Mouse (Mus musculus) lung, embryonic 14.5 days (tissue): Measurements from ENCODE around the gene Fam241b. TPM values are rescaled to one million over a fixed set of nuclear protein-coding genes. Genes with fewer than 3 reads are reported as not detected.

Experiments used
- ATAC-seq: fragments of 200-750 bp; cut with Nextera tagmentation; 2 replicates; pipeline ENCODE4 v1.8.0; 2017; ENCODE audit warnings: mild to moderate bottlenecking, moderate TSS enrichment, moderate library complexity; ENCODE audit not compliant: insufficient read depth
- DNase-seq: peaks from one replicate; pipeline ENCODE4 v3.0.0-alpha.2; 2015
- H3K27ac ChIP-seq: fragments of 300-500 bp; sonication (generic); 2 replicates; pipeline ENCODE4 v1.5.1; 2014; ENCODE audit warnings: low read depth, mild to moderate bottlenecking, moderate library complexity
- H3K27me3 ChIP-seq: fragments of 300-500 bp; sonication (generic); 2 replicates; pipeline ENCODE4 v1.6.1; 2014; ENCODE audit warnings: low read length, control low read depth; ENCODE audit not compliant: insufficient read depth
- H3K36me3 ChIP-seq: fragments of 300-500 bp; sonication (generic); 2 replicates; pipeline ENCODE4 v1.6.1; 2014; ENCODE audit warnings: control low read depth; ENCODE audit not compliant: insufficient read depth
- H3K4me1 ChIP-seq: fragments of 300-500 bp; sonication (generic); 2 replicates; pipeline ENCODE4 v1.6.1; 2014; ENCODE audit warnings: antibody characterized with exemption, control low read depth; ENCODE audit not compliant: insufficient read depth
- H3K4me2 ChIP-seq: fragments of 300-500 bp; sonication (generic); 2 replicates; pipeline ENCODE4 v1.6.1; 2014; ENCODE audit warnings: mild to moderate bottlenecking
- H3K4me3 ChIP-seq: fragments of 300-500 bp; sonication (generic); 2 replicates; pipeline ENCODE4 v1.5.1; 2014; ENCODE audit warnings: low read depth, low read length
- H3K9ac ChIP-seq: fragments of 300-500 bp; sonication (generic); 2 replicates; pipeline ENCODE4 v1.6.1; 2014
- H3K9me3 ChIP-seq: fragments of 300-500 bp; sonication (generic); 2 replicates; pipeline ENCODE4 v1.6.1; 2016; ENCODE audit warnings: low read depth, low read length, control low read depth
- CTCF ChIP-seq: IDR thresholded peaks from 2 replicates; pipeline ENCODE4 v1.5.1; 2016; ENCODE audit warnings: antibody characterized with exemption, low read depth
- WGBS: fragments of 180-500 bp; shearing (Covaris S2); extraction: QIAGEN DNeasy Blood & Tissue Kit; methylation state at CpG from one replicate; pipeline ENCODE4 v1.1.7; 2014; 5-methylcytosine and 5-hydroxymethylcytosine counted together
- polyA plus RNA-seq: library from polyadenylated mRNA; unstranded; fragments of >200 nt; fragmentation: Nextera tagmentation; extraction: Ambion mirVana; gene quantifications from 2 replicates; pipeline ENCODE4 v1.2.1, GENCODE M21; 2014

The Fam241b gene
- polyA plus RNA-seq, 1 experiment from 2014 or later: 2.4 TPM

- TF ChIP-seq CTCF: no peak
- Histone ChIP-seq H3K27ac (no peak overlapping the region), H3K9me3 (no peaks in the 10 kb centered on the region), H3K4me1 (no peaks in the 10 kb centered on the region), H3K4me2 (no peak overlapping the region), H3K36me3 (no peaks in the 10 kb centered on the region), H3K4me3 (no peak overlapping the region), H3K27me3 (no peaks in the 10 kb centered on the region), H3K9ac (no peak overlapping the region)
- ATAC-seq (no peak), DNase-seq (no peak)
- WGBS: 87% methylated on average over 3 of the region's 3 CpGs
Observed at GRCm38 (mm10) chr10:62069946-62070345, 73.8 kb downstream of the Fam241b start.

- H3K4me2 ChIP-seq: no peak overlapping the region
- WGBS: 51% methylated on average over 7 of the region's 7 CpGs
- no peaks in the 10 kb centered on the region for H3K27me3 ChIP-seq
- ATAC-seq (no peak), DNase-seq (peak; percentile 12)
- H3K4me3 ChIP-seq: no peak overlapping the region
- no peaks in the 10 kb centered on the region for H3K36me3 ChIP-seq
- H3K9me3 ChIP-seq: no peaks in the 10 kb centered on the region
- no peak for TF ChIP-seq CTCF
- no peak overlapping the region for H3K27ac ChIP-seq
- H3K4me1 ChIP-seq: no peaks in the 10 kb centered on the region
- no peak overlapping the region for H3K9ac ChIP-seq
Observed at GRCm38 (mm10) chr10:62069398-62069797, 74.3 kb downstream of the Fam241b start.

GRCm38 (mm10) chr10:62068532-62068931 lies 75.2 kb downstream of the Fam241b start:
- H3K9me3 ChIP-seq: no peaks in the 10 kb centered on the region

DNA sequence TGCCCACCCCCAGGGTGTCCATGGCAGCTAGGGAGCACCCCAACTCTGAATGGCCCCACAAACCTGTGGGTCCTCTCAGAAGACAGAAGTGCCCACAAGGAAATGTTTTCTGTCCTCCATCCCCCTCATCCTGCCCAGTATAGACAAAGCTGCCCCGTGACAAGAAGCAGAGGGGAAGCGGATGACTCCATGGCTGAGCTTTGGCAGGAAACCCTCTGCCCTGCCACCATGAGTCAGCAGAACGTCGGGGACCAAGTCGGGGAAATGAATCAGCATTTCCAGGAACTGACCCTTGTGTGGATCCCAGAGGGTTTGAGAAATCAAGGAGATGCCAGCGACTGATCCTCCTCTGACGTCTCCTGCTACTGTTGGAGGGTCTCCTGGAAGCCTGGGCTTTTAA lies 77.5 kb downstream of the Fam241b start:
- no peak for ATAC-seq
- WGBS: 47% methylated on average over 7 of the region's 7 CpGs

More at GRCm38 (mm10) chr10:62068532-62068931, 75.2 kb downstream of the Fam241b start:
- Histone ChIP-seq H3K36me3 (no peaks in the 10 kb centered on the region), H3K9ac (no peak overlapping the region), H3K27ac (no peak overlapping the region), H3K27me3 (no peaks in the 10 kb centered on the region), H3K4me2 (no peak overlapping the region), H3K4me3 (no peak overlapping the region), H3K4me1 (no peaks in the 10 kb centered on the region)
- no peak for ATAC-seq
- DNase-seq: no peak
- TF ChIP-seq CTCF: no peak
- WGBS: 64% methylated on average over 9 of the region's 9 CpGs

DNA sequence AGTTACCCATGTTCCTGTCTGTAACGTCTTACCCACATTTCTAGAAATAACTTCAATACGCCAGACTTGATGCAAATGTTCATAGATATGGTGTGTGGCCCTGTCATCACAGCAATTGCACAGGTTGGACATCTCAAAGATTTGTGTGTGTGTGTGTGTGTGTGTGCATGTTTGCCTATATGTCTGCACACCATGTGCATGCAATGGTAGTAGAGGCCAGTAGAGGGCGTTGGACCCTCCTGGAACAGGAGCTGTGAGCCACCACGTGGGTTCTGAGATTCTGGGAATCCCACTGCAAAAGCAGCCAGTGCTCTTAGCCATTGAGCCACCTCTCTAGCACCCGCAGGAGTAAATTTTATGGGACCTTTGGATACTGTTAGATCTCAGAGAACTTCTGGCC lies 80.9 kb downstream of the Fam241b start:
- no peak for ATAC-seq

More for the DNA sequence above, 77.5 kb downstream of the Fam241b start:
- no peaks in the 10 kb centered on the region for H3K36me3 ChIP-seq
- no peak for TF ChIP-seq CTCF
- H3K27me3 ChIP-seq: no peaks in the 10 kb centered on the region
- H3K4me3 ChIP-seq: no peak overlapping the region
- peaks cover 4% of the 10 kb centered on the region; the same call in 1 of the 2 replicates for H3K4me1 ChIP-seq
- peak; percentile 44 for DNase-seq
- H3K4me2 ChIP-seq: no peak overlapping the region
- H3K27ac ChIP-seq: no peak overlapping the region
- no peak overlapping the region for H3K9ac ChIP-seq
- H3K9me3 ChIP-seq: no peaks in the 10 kb centered on the region

DNA sequence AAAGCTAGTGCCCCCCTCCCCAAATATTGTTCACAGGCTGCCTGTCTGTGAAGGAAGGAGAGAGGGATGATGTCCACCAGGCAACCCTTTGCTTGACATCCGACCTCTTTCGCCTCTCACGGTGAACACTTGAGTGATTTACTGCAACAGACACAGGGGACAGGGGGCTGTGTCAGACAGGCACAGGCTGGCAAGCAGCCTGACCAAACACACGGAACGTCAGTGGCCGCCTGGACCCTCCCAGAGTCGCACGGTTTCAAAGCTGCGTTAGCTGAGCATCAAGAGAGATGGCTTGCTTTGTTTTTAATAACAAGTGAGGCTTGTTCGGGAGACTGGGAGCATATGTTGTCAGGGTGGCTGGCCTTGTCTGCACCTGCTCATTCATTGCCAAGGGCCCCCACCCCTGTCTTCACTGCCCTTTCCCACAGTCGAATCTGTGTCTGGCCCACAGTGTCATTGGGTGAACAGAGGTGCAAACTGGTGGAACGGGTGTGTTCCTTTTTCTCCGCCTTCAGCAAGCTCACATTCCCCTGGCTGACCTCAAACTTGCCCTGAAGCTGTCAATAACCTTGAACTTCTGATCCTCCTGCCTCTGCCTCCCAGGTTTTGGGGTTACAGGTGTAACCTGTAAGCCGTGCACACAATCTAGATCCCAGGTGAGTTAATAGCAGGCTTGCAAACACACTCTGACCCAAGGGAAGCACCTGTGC lies 82.6 kb downstream of the Fam241b start:
- ATAC-seq: peak; percentile 34; the same call in 1 of the 2 replicates
- peak; percentile 66 for DNase-seq

More for the DNA sequence above, 80.9 kb downstream of the Fam241b start:
- no peaks in the 10 kb centered on the region for H3K27me3 ChIP-seq
- peaks cover 15% of the 10 kb centered on the region for H3K4me1 ChIP-seq
- peak; percentile 49; the same call in 1 of the 2 replicates for TF ChIP-seq CTCF
- no peak overlapping the region for H3K27ac ChIP-seq
- H3K4me3 ChIP-seq: no peak overlapping the region
- no peak for DNase-seq
- H3K4me2 ChIP-seq: no peak overlapping the region
- 64% methylated on average over 5 of the region's 5 CpGs for WGBS
- no peaks in the 10 kb centered on the region for H3K36me3 ChIP-seq
- H3K9me3 ChIP-seq: no peaks in the 10 kb centered on the region
- H3K9ac ChIP-seq: no peak overlapping the region

DNA sequence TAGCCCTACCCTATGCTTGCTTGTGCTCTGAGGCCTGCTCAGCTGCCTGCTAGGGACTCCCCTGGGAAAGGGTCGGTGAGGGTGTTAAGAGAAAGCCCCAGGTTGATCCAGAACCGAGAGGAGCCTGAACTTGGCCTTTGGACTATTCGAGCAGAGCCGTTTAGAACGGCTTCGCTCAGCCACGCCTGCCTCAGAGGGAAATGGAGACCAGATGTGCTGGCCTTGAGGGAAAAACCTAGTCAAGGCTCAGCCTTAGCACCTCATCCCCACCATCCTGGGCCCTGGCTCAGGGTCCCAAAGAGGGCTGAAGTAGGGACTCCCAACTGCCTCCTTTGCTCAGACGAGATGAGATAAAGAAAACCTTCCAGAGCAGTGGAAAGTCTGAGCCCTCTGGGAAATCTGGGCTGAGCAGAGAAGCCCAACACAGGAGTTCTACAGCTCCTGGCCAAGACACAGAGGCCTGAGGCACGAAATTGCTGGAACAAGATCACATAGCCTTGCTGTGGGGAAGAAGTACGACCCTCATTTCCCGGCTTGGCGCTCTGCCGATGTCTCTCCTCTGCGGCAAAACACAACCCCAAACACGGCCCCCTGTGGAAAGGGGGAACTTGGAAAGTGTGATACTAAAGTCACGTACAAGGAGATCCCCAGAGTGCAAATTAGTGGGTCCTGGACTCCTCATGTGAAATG lies 83.4 kb downstream of the Fam241b start:
- DNase-seq (peak; percentile 89), ATAC-seq (peak; percentile 77)
- WGBS: 37% methylated on average over 16 of the region's 16 CpGs
- Histone ChIP-seq H3K4me2 (0 out of 2 replicates have a peak overlapping the region, but pooled peaks have one; percentile 18), H3K4me1 (peaks cover 15% of the 10 kb centered on the region), H3K27ac (peak overlapping the region; percentile 58), H3K9me3 (no peaks in the 10 kb centered on the region), H3K4me3 (no peak overlapping the region), H3K9ac (no peak overlapping the region), H3K36me3 (no peaks in the 10 kb centered on the region), H3K27me3 (no peaks in the 10 kb centered on the region)
- TF ChIP-seq CTCF: no peak

More for the DNA sequence above, 82.6 kb downstream of the Fam241b start:
- Histone ChIP-seq H3K27me3 (no peaks in the 10 kb centered on the region), H3K9ac (no peak overlapping the region), H3K4me2 (0 out of 2 replicates have a peak overlapping the region, but pooled peaks have one; percentile 18), H3K27ac (peak overlapping the region; percentile 58), H3K4me1 (peaks cover 15% of the 10 kb centered on the region), H3K4me3 (no peak overlapping the region), H3K36me3 (no peaks in the 10 kb centered on the region), H3K9me3 (no peaks in the 10 kb centered on the region)
- TF ChIP-seq CTCF: no peak
- WGBS: 22% methylated on average over 14 of the region's 14 CpGs
